ENCODE assay signal across 17 mouse cellular contexts in genomic region chr14:49590322-49590721, GRCm38 (mm10).
DNase-seq lines count a peak whose midpoint lies in the region.
"Had no signal": no experiment of that assay in that cellular context is flagged by ENCODE, and none has a peak within 500 bp of the region (broad histone marks: within the 10 kb centered on the region; RNA-seq: fewer than 3 reads in every experiment).

No protein-coding gene starts in this region.

- DNase-seq in frontal cortex, postnatal 36 days (ENCODE audit: low spot score in 2 of 2) = peak; percentile 8 to 44
- no peak for DNase-seq in frontal cortex, postnatal 10 days (ENCODE audit: low spot score in 2 of 2)
- DNase-seq in left cerebral cortex, postnatal 25 days (ENCODE audit: low spot score in 2 of 2) = peak; percentile 14 to 74
- no peak for DNase-seq in left cerebral cortex, postnatal 36 days (ENCODE audit: low spot score in 2 of 2)
- peak; percentile 4 for DNase-seq in right cerebral cortex, postnatal 25 days
- no peak for DNase-seq in right cerebral cortex, postnatal 10 days (ENCODE audit: low spot score in 2 of 2)
- DNase-seq in telencephalon, adult 2 months (ENCODE audit: low read depth, low spot score) = peak; percentile 67
- DNase-seq in embryo, embryonic 9.5 days (ENCODE audit: extremely low spot score) = no peak
- DNase-seq: adrenal gland, adult 2 months; adrenal gland, postnatal 25 days; cerebellum, adult 18-20 months; cerebellum, adult 9-10 months; cerebellum, postnatal 14 days; gastrocnemius, postnatal 25 days; heart, adult 18-20 months; heart, postnatal 10 days; heart, postnatal 36 days had no signal

- intact Hi-C loops in left cerebral cortex, postnatal 25 days (cut with DNase I) = no loop called here
- intact Hi-C loops in left cerebral cortex, postnatal 36 days (cut with DNase I) = loop anchor here (5.0 kb wide), 1 partner anchor 48 kb away; no protein-coding TSS in a partner anchor

Comparison
In these comparisons a context has a peak if more than half of its experiments do, and no peak if none do; other contexts are left out.
1. DNase-seq: peak in frontal cortex, postnatal 36 days (2 of 2), left cerebral cortex, postnatal 25 days (2 of 2), right cerebral cortex, postnatal 25 days (single experiment) and telencephalon, adult 2 months (single experiment); none in frontal cortex, postnatal 10 days (0 of 2), left cerebral cortex, postnatal 36 days (0 of 2), right cerebral cortex, postnatal 10 days (0 of 2) and embryo, embryonic 9.5 days (single experiment).